Mouse (Mus musculus): ENCODE measurements around the gene Pdzd7.

DNA sequence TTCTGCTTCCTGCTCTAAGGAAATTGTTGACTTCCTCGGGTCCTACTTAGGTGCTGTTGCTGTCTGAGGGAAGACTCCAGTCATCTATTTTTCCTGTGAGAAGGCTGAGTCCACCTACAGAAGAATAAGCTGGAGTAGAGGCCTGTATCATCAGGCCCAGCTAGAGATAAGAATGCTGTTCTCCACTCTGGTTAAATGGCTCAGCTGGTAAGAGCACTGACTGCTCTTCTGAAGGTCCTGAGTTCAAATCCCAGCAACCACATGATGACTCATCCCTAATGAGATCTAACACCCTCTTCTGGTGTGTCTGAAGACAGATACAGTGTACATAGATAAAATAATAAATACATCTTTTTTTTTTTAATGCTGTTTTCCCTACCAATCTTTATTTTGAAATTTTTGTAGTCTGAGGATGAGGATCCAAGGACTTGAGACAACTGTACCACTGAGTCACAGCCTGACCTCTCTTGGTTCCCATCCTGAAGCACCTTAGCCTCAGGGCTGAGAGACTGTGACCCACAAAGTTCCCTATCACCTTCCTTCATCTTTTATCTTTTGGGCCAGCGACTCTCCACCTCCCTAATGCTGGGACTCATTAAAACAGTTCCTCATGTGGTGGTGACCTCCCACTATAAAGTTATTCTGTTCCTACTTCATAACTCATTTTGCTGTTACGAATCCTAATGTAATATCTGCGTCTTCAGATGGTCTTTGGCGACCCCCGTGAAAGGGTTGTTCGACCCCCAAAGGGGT, 22.4 kb upstream of the Pdzd7 start:
- TF ChIP-seq CTCF (IDR thresholded peaks at IDR 0.05; ENCODE audit: low read depth) (no peak), EP300 (IDR thresholded peaks at IDR 0.05; ENCODE audit: low read depth) (no peak)
